Mouse (Mus musculus): ENCODE data around the gene Dmc1. TPM values are rescaled to one million over a fixed set of nuclear protein-coding genes. Genes with fewer than 3 reads are reported as not detected.
A peak's percentile ranks its signal among the peaks of the same experiment; 100 is the strongest.

Gene Dmc1
- polyA plus RNA-seq, 1 experiment from 2014 or later, result 1.5 TPM

GRCm38 (mm10) chr15:79547289-79547820, 57.6 kb downstream of the Dmc1 start:
- peak overlapping the region; percentile 93 for H3K4me3 ChIP-seq
- H3K27ac ChIP-seq, result peak overlapping the region; percentile 99
- no peaks in the 10 kb centered on the region; the same call in 1 of the 2 replicates for H3K9me3 ChIP-seq
- DNase-seq (ENCODE audit: low spot score), result no peak
- H3K27me3 ChIP-seq (ENCODE audit: insufficient read depth, poor library complexity, severe bottlenecking), result 0 out of 2 replicates have a peak, but pooled peaks cover 5% of the 10 kb centered on the region
- peaks cover 19% of the 10 kb centered on the region; the same call in 1 of the 2 replicates for H3K4me1 ChIP-seq
- 75% methylated on average over 17 of the region's 17 CpGs for WGBS
- H3K36me3 ChIP-seq, result peaks cover 24% of the 10 kb centered on the region

DNA sequence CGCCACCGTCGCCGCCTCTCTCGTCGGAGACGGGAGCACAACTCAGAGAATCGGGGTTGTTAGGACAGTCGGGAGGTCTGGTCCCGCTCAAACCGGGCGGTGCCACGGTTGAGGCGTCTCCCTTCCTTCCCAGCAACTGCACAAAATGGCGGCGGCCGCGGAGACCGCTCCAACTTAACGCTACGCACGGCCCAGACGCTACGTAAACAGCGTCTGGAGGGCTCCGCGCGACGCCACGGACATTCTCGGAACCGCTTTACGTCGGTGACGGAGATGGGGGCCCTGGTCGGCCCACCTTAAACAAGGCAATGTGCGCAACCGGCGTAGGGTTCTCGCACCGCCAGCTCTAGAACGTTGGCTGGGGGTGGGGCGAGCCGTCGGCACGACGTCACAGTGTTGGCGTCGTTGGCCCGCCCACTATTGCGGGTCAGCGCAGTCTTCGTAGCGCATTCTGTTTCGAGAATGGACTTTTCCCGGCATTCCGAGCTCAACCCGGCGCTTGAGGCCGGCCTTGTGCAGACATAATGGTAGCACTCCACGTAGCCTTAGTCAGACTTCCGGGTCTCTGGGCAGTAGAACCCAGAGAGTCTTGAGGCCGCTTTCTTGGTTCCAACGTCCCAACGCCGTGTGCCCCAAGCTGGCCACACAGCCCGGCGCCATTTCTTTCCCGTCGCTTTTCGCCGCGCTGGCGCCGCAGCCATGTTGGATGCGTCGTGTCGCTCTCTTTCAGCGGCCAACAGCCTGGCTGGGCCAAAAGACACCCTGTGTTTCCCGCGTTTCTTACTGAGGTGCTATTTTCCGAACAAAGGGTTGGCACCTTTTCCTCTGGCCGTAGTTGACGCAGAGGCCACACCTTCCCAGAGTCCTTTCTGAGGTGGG, 58.3 kb downstream of the Dmc1 start, which contains the start of gene Ddx17:
Ddx17 (minus strand) TSS at position 332 of the 879 bp plus-strand sequence.
- H3K4me1 ChIP-seq, result peaks cover 19% of the 10 kb centered on the region; the same call in 1 of the 2 replicates
- WGBS, result 2% methylated on average over 84 of the region's 84 CpGs
- peaks cover 31% of the 10 kb centered on the region for H3K36me3 ChIP-seq
- DNase-seq (ENCODE audit: low spot score), result peak; percentile 98
- 0 out of 2 replicates have a peak, but pooled peaks cover 5% of the 10 kb centered on the region for H3K27me3 ChIP-seq (ENCODE audit: insufficient read depth, poor library complexity, severe bottlenecking)
- H3K4me3 ChIP-seq, result peak within 1 kb of the TSS; percentile 93
- peak within 1 kb of the TSS; percentile 99 for H3K27ac ChIP-seq
- H3K9me3 ChIP-seq, result no peaks in the 10 kb centered on the region; the same call in 1 of the 2 replicates

DNA sequence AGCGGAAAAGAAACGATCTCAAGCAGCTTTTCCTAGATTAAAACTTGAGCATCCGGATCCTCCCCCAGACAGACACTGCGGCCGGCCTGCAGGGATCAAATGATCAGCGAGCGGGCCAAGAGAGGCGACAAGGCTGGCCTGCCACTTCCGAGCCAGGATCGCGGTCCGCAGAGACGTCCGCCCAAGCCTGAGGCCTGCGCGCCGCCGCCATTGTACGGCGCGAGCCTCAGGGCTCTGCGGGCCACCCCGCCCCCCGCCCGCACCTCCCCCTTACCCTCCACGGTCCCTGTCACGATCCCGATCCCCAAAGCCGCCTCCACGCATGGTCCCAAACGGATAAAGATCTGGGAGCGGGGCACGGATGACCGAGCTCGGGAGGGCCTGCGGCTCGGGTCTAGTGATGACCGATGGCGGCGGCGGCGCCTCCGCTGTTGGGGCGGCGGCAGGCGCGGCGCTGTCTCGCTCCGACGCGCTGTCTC, 58.9 kb downstream of the Dmc1 start:
- under 1% methylated on average over 52 of the region's 52 CpGs for WGBS
- Histone ChIP-seq H3K36me3 (peaks cover 37% of the 10 kb centered on the region), H3K27me3 (ENCODE audit: insufficient read depth, poor library complexity, severe bottlenecking) (0 out of 2 replicates have a peak, but pooled peaks cover 5% of the 10 kb centered on the region), H3K9me3 (no peaks in the 10 kb centered on the region; the same call in 1 of the 2 replicates), H3K4me1 (peaks cover 19% of the 10 kb centered on the region; the same call in 1 of the 2 replicates), H3K4me3 (peak overlapping the region; percentile 93), H3K27ac (peak overlapping the region; percentile 99)
- no peak for DNase-seq (ENCODE audit: low spot score)

GRCm38 (mm10) chr15:79545496-79545895, 59.4 kb downstream of the Dmc1 start:
- 4% methylated on average over 3 of the region's 3 CpGs for WGBS
- Histone ChIP-seq H3K27ac (peak overlapping the region; percentile 99), H3K27me3 (ENCODE audit: insufficient read depth, poor library complexity, severe bottlenecking) (0 out of 2 replicates have a peak, but pooled peaks cover 5% of the 10 kb centered on the region), H3K4me1 (peaks cover 19% of the 10 kb centered on the region; the same call in 1 of the 2 replicates), H3K36me3 (peaks cover 42% of the 10 kb centered on the region), H3K9me3 (no peaks in the 10 kb centered on the region; the same call in 1 of the 2 replicates), H3K4me3 (peak overlapping the region; percentile 93)
- no peak for DNase-seq (ENCODE audit: low spot score)

- Histone ChIP-seq H3K4me1 (peaks cover 19% of the 10 kb centered on the region; the same call in 1 of the 2 replicates), H3K27me3 (ENCODE audit: insufficient read depth, poor library complexity, severe bottlenecking) (no peaks in the 10 kb centered on the region), H3K27ac (no peak overlapping the region), H3K9me3 (no peaks in the 10 kb centered on the region; the same call in 1 of the 2 replicates), H3K36me3 (peaks cover 57% of the 10 kb centered on the region), H3K4me3 (peak overlapping the region; percentile 93)
- WGBS, result 93% methylated on average over 3 of the region's 3 CpGs
- no peak for DNase-seq (ENCODE audit: low spot score)
These were observed 60.9 kb downstream of the Dmc1 start for GRCm38 (mm10) chr15:79543968-79544367.

DNA sequence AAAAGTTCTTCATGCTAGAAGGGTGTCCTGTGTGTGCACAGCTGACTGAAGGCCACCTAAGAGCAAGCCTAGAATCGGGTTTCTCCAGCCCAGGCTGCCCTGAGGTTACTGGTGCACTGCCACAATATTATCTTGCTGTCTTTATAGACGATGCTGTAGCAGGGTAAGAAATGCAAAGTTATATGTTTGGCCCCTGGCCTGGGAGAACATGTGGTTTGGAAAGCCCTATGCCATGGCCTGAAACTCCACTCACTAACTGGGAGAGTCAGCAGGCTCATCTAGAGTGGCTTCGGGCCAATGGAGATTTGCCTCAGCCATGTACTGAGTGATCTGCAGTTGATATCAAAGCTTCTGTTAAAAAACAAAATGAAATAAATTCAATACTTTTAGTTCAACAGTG, 71.1 kb downstream of the Dmc1 start:
- Histone ChIP-seq H3K27ac (no peak overlapping the region), H3K9me3 (no peaks in the 10 kb centered on the region), H3K27me3 (ENCODE audit: insufficient read depth, poor library complexity, severe bottlenecking) (no peaks in the 10 kb centered on the region), H3K36me3 (peaks cover 100% of the 10 kb centered on the region), H3K4me3 (no peak overlapping the region), H3K4me1 (no peaks in the 10 kb centered on the region)
- no peak for DNase-seq (ENCODE audit: low spot score)
- WGBS, result 87% methylated on average over 3 of the region's 3 CpGs

DNA sequence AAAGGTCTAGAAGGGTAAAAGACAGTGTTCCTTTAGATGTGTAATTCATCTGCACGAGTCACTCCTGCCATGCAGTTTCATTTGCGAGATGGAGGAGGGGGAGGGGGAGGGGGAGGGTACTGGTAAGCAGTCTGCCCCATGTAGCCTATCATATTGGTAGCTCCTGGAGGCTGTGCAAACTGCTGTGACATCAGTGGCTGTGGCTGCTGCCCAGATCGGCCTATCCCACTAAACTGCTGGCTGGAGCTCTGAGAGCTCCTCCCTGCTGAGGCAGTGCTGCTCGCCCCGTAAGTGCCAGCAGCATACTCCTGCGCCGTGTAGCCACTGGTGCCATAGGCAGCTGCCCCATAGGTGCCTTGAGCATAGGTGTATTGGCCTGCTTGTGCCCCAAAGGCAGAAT, 75.0 kb downstream of the Dmc1 start:
- Histone ChIP-seq H3K27ac (no peak overlapping the region), H3K4me1 (no peaks in the 10 kb centered on the region), H3K9me3 (no peaks in the 10 kb centered on the region), H3K36me3 (peaks cover 93% of the 10 kb centered on the region), H3K4me3 (no peak overlapping the region), H3K27me3 (ENCODE audit: insufficient read depth, poor library complexity, severe bottlenecking) (no peaks in the 10 kb centered on the region)
- no peak for DNase-seq (ENCODE audit: low spot score)
- 77% methylated on average over 7 of the region's 7 CpGs for WGBS

DNA sequence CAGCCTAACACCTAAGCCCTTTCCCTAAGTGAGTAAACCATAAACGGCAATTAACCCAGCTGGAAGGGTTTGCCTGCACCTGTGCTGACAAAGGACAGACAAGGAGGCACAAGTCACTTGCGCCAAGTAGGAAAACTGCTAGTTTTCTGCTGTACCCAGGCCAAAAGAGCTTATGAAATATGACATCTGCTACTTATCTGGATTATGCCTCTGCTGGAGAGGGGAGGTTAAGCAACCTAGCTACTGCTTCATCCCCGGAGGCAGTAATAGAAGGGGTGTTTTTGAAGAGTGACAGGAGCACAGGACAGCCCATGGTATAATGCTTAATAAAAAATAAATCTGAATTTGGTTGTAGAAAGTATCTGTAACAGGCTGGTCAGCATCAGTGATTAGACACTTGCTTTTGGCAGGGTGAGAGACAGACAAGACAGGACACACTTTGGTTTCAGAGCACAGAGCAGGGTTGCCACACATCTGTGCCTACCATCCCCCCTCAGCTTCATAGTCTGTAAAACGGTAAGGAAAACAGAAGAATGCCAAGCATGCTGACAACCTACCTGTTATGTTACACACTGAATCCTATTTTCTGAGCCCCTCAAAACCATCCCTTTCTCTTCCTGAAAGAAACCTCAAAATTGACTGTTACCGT, 76.8 kb downstream of the Dmc1 start:
- Histone ChIP-seq H3K4me3 (no peak overlapping the region), H3K27me3 (ENCODE audit: insufficient read depth, poor library complexity, severe bottlenecking) (no peaks in the 10 kb centered on the region), H3K36me3 (peaks cover 86% of the 10 kb centered on the region), H3K4me1 (no peaks in the 10 kb centered on the region), H3K9me3 (no peaks in the 10 kb centered on the region), H3K27ac (no peak overlapping the region)
- DNase-seq (ENCODE audit: low spot score), result no peak
- 79% methylated on average over 5 of the region's 5 CpGs for WGBS

DNA sequence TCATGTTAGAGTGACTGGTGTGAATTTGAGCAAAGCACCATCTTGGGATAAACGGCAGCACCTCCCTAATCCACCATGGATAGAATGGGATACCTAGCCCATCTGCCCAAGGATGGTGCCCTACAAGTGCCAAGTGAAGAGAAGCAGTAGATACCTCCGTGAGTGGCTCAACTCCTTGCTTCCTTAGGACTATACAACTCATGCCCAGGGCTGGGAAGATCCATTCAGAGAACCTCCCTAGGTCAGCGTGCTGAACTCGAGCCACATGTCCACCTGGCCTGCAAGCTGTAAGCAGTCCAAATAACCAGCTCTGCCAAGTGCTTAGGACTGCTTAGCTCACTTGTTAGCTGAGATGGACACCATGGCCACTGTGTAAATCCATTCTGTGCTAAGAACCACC, 77.7 kb downstream of the Dmc1 start:
- no peaks in the 10 kb centered on the region for H3K9me3 ChIP-seq
- no peaks in the 10 kb centered on the region for H3K4me1 ChIP-seq
- peak; percentile 68 for DNase-seq (ENCODE audit: low spot score)
- 79% methylated on average over 4 of the region's 4 CpGs for WGBS
- peaks cover 82% of the 10 kb centered on the region for H3K36me3 ChIP-seq
- H3K27ac ChIP-seq, result no peak overlapping the region
- H3K27me3 ChIP-seq (ENCODE audit: insufficient read depth, poor library complexity, severe bottlenecking), result no peaks in the 10 kb centered on the region
- no peak overlapping the region for H3K4me3 ChIP-seq

DNA sequence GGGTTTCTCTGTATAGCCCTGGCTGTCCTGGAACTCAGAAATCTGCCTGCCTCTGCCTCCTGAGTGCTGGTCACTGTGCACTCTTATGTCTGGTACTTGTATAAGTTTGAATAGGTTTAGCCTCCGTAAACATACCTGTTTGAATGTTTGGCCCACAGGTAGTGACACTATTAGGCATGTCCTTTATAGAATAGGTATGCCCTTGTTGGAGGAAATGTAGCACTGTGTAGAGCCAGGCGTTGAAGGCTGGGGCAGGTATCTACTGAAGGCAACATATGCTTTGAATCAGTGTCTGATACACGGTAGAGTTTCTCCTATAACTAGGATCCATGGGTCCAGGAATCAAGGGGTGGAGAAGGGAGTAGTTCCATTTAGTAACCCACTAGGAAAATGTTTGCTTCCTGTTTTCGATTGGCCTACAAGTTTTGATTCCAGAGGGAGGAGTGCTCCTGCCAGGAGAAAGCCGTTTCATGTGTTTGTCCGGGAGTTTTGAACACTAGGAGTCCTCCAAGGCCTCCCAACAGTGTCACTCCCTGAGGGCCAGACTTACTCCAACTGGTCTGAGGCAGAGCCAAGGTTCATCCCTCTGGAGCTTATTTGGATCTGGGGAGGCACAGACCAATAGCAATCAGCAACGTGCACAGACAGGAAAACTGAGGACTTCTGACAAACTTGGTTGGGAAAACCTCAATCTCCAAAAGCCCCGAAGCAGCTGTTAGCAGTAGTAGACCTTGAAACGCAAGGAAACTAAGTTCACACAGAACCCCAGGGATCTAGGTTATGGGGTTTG, 78.7 kb downstream of the Dmc1 start:
- Histone ChIP-seq H3K36me3 (peaks cover 72% of the 10 kb centered on the region), H3K27me3 (ENCODE audit: insufficient read depth, poor library complexity, severe bottlenecking) (no peaks in the 10 kb centered on the region), H3K4me3 (no peak overlapping the region), H3K4me1 (no peaks in the 10 kb centered on the region), H3K27ac (no peak overlapping the region), H3K9me3 (no peaks in the 10 kb centered on the region)
- DNase-seq (ENCODE audit: low spot score), result peak; percentile 72
- WGBS, result 65% methylated on average over 9 of the region's 9 CpGs

DNA sequence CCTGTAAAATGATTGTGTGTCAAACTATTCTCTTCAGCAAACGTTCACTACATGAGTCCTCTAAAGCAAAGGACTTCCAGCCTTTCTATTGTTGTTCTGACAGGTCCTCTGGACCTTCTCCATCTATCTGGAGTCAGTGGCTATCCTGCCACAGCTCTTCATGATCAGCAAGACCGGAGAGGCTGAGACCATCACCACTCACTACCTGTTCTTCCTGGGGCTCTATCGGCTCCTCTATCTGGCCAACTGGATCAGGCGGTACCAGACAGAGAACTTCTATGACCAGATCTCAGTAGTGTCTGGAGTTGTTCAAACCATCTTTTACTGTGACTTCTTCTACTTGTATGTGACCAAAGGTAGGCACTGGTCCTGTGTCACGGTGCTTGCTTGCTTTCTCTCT, 79.3 kb downstream of the Dmc1 start:
- no peaks in the 10 kb centered on the region for H3K9me3 ChIP-seq
- H3K4me1 ChIP-seq, result no peaks in the 10 kb centered on the region
- H3K36me3 ChIP-seq, result peaks cover 66% of the 10 kb centered on the region
- no peak overlapping the region for H3K27ac ChIP-seq
- peak; percentile 66 for DNase-seq (ENCODE audit: low spot score)
- WGBS, result 82% methylated on average over 5 of the region's 5 CpGs
- no peaks in the 10 kb centered on the region for H3K27me3 ChIP-seq (ENCODE audit: insufficient read depth, poor library complexity, severe bottlenecking)
- H3K4me3 ChIP-seq, result no peak overlapping the region
